Mouse (Mus musculus) gastrocnemius, adult 2 months (tissue): ENCODE results near the gene Zdhhc22. TPM values are rescaled to one million over a fixed set of nuclear protein-coding genes. Genes with fewer than 3 reads are reported as not detected.

ENCODE experiments used
- DNase-seq: peaks from one replicate; pipeline ENCODE4 v3.0.0; 2022
- H3K27ac ChIP-seq: fragments of 200-600 bp; 2 replicates; pipeline ENCODE4 v1.8.1; 2022; ENCODE audit warnings: mild to moderate bottlenecking
- H3K4me3 ChIP-seq: fragments of 200-600 bp; 2 replicates; pipeline ENCODE4 v1.8.1; 2022; ENCODE audit warnings: mild to moderate bottlenecking, moderate library complexity
- CTCF ChIP-seq: fragments of 200-600 bp; IDR thresholded peaks from 2 replicates; pipeline ENCODE4 v1.8.1; 2022; ENCODE audit warnings: antibody characterized with exemption, mild to moderate bottlenecking, moderate library complexity
- intact Hi-C: fragments of 180-260 bp; cut with DNase I; formaldehyde crosslinking; loops from one replicate; pipeline ENCODE4 v1.15.1; 2025
- total RNA-seq, 2 experiments: library from RNA; stranded (reverse); gene quantifications; 2 replicates each; pipeline ENCODE4 v1.2.3; 2021

Zdhhc22 gene
- total RNA-seq, 2 experiments from 2014 or later: not detected

DNA sequence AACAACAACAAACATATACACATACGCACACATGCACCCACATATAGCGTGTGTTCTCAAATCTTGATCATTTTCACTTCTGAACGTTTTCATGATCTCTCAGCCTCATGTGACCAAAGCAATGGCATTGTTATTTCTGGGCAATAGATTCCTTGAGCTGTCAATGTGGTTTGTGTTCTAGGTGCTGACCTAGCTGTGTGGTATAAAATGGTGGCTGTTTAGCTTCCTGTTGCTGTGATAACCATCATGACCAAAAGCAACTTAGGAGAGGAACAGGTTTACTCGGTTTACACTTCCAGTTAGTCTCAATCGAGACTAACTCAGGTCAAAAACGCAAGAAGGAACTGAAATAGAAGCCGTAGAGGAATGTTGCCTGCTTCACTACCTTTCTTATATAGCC is 19.1 kb downstream of the Zdhhc22 start:
- DNase-seq: no peak
- Histone ChIP-seq H3K27ac (no peak overlapping the region), H3K4me3 (no peak overlapping the region)
- intact Hi-C loops: no loop called here
- TF ChIP-seq CTCF: no peak

DNA sequence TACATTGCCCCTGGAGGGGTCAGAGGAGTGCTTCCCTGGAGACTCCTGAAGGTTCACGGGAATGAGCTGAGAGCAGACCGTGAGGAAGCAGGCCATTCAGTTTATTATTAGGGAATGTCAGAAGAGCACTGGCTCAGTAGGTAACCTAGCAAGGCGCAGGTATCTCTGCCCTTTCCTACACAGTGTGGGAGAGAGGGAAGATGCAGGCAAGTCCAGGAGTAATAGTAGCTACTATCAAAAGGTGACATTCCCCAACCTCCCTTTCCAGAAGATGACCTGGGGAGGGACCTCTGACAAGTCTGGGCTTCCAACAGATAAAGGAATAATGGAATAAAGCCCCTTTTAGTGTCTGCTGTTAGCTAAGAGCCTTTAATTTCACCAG is 21.0 kb downstream of the Zdhhc22 start:
- intact Hi-C loops: no loop called here
- no peak for TF ChIP-seq CTCF
- Histone ChIP-seq H3K27ac (peak overlapping the region; percentile 52), H3K4me3 (no peak overlapping the region; the same call in 1 of the 2 replicates)
- DNase-seq: no peak

DNA sequence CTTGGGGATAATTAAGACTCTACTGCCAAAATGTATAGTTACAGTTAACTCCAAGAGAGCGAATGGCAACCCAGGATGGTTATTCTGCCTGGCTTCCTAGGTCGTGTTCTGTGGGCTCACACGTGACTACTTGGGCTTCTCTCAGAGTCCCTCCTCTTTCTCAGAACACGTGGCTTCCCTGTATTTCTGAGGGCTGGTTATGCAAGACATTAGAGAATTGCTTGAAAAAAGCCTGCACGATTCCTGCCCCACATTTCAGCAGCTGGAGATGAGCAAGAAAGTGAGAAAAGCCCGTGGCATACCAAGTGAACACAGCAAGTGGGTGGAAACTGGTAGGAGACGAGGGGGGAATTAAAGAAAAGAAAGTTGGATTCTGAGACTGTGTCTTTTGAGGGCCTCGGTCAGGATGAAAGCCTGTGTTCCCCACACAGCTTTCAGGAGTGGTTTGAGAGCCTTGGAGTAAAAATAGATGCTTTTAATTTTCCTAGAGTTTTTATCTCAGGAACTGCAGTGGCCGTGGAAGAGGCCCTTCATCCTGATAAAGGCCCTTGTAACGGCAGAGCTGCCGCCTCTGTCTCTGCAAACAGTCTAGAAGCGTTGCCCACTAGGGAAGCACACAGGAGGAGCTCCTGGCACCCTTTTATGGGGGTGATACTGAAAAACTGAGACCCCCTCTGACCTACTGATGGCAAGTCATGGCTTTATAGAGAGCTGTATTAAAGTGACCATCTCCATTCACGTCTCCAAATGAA is 21.6 kb downstream of the Zdhhc22 start:
- H3K4me3 ChIP-seq: peak overlapping the region; percentile 13; the same call in 1 of the 2 replicates
- peak overlapping the region; percentile 52 for H3K27ac ChIP-seq
- intact Hi-C loops: no loop called here
- peak; percentile 23 for DNase-seq
- TF ChIP-seq CTCF: no peak

DNA sequence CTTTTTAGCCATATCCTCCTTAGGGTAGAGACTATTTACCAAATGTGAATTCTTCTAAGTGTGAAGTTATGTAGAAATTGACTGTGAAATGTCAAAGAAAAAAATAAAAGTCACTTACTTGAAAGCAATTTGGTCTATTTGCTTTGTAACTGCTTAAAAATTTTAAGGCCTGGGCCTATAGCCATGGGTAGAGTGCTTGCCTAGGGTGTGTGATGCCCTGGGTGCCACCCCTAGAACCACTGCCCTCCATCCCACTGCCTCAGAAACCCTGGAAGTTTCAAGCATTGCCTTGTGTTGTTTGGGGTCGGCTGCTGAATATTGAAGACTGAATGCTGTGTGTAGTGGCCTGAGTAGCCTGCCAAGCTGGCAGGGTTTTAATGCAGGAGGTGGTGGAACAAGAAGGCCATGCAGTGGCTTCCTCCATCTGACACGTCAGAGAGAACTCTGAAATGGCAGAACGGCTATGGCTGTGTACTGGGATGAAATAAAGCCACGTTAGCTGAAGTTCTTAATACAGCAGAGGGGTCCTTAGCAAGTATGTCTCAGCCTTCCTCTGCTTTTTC is 24.9 kb downstream of the Zdhhc22 start:
- Histone ChIP-seq H3K27ac (0 out of 2 replicates have a peak overlapping the region, but pooled peaks have one; percentile 61), H3K4me3 (no peak overlapping the region)
- DNase-seq: no peak
- no peak for TF ChIP-seq CTCF
- intact Hi-C loops: no loop called here

DNA sequence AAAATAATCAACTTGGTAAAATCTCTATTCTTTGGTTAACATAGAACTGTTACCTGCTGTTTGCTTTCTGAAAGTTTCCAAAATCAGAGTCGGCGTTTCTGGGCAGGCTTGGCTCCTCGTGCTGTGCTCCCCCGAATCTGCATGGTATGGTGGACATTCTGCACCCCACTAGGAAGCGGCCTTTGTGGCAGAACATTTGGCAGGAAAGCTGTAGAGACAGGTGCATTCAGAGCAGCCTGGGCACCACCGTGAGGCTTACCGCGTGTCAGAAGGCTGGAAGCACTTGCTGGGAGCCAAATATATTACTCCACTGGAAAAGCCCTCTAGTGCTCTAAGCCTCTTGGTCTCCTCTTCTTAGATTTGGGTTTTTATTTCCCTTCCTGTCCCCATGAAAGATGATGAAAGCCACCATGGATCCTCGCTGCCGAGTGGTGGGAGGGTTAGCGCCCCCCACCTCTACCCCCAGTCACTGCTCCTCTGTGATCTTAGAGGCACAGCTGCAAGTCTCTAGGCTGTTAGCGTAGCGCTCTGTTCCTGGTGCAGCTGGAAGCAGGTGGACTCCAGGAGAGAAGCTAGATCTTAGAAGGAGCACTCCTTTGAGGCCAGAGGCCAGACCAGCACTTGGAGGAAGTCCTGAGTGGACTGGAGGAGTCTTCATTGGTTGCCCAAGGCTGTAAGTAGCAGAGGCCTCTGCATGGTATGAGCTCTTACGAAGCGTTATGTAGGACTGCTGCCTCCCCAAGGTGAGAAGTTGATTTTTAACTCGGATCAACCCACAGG is 25.8 kb downstream of the Zdhhc22 start:
- no peak for TF ChIP-seq CTCF
- peak; percentile 45 for DNase-seq
- H3K27ac ChIP-seq: peak overlapping the region; percentile 61; the same call in 1 of the 2 replicates
- H3K4me3 ChIP-seq: no peak overlapping the region
- intact Hi-C loops: no loop called here

DNA sequence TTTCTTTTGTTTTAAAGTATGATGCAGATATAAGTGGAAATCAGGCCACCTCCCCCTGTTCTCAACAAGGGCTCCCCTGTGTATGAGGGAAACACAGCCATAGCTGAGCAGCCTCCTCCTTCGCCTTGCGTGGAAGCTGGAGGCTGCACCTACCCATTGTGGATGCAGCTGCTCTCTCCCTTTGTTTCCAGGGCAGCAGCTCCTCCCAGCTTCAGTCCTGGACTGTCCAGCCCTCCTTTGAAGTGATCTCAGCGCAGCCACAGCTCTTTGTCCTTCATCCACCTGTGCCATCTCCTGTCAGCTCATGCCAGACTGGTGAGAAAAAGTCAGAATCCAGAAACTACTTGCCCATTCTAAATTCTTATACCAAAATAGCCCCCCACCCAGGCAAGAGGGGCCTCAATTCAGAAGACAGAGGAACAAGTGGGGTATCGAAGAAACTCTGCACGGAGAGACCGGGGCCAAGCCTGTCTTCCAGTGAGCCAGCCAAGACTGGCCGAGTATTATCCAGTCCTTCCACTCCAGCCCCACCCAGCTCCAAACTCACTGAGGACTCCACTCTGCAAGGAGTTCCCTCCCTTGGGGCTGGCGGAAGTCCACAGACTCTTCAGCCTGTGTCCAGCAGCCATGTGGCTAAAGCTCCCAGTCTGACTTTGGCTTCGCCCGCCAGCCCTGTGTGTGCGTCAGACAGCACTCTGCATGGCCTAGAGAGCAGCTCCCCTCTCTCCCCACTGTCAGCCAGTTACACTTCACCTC is 28.5 kb downstream of the Zdhhc22 start:
- DNase-seq: peak; percentile 75

DNA sequence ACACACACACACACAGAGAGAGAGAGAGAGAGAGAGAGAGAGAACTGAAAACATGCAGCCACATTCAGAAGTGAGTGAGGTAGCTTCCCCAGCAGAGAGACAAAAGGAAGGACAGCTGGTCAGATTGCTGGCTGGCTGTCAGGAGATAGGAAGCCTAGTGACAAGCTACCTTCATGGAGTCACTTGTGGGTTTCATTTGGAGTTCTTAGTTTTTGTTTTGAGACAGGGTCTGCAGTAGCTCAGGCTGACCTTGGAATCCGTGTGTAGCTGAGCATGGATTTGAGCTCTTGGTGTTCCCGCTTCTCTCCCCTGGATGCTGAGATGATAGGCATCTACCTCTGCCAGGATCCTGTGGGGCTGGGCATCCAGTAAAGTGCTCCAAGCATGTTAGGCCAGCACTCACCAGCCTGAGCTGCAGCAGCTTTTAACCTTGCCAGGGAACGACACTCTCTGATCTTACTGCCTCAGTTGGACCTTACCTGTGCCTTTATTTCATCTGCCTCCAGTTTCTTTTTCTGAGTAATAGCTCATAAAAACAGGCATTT is 29.4 kb downstream of the Zdhhc22 start:
- intact Hi-C loops: no loop called here
- Histone ChIP-seq H3K27ac (no peak overlapping the region), H3K4me3 (no peak overlapping the region)
- DNase-seq: no peak
- TF ChIP-seq CTCF: no peak

More for the DNA sequence above, 28.5 kb downstream of the Zdhhc22 start:
- intact Hi-C loops: no loop called here
- Histone ChIP-seq H3K4me3 (no peak overlapping the region), H3K27ac (peak overlapping the region; percentile 28; the same call in 1 of the 2 replicates)
- no peak for TF ChIP-seq CTCF

DNA sequence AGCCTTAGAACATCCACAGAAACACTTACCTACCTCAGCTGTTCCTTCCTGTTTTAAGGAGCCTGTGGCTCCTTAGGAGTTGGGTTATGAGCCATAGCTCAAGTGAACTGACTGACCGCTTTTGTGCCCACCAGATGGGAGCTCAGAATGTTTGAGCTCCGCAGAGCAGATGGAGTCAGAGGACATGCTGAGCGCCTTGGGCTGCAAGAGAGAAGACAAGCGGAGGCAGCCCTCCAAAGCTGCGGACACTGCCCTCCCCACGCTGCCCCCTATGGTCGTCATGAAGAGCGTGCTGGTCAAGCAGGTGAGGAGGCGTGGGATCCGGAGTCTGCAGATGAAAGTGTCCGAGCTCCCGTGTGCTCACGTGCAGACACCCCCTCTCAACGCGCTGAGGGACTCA is 30.1 kb downstream of the Zdhhc22 start:
- DNase-seq: no peak
- Histone ChIP-seq H3K4me3 (no peak overlapping the region), H3K27ac (no peak overlapping the region)
- intact Hi-C loops: no loop called here
- TF ChIP-seq CTCF: no peak

DNA sequence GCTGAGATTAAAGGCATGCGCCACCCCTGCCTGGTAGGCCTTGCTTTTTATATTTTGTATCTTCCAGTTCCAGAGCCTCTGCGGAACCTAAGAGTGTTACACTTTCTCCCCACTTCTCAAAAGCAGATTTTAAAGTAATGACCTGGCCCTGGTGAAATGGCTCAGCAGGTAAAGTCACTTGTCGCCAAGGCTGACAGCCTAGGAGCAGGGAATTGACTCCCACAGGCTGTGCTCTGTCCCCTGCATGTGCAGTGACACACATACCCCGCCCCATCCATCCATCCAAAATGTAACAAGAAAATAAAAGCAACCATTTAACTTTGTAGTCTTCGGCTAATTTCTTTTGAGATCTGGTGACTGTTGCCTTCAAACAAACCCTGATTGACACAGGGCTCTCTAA is 30.6 kb downstream of the Zdhhc22 start:
- TF ChIP-seq CTCF: no peak
- Histone ChIP-seq H3K4me3 (no peak overlapping the region), H3K27ac (no peak overlapping the region)
- intact Hi-C loops: no loop called here
- no peak for DNase-seq

DNA sequence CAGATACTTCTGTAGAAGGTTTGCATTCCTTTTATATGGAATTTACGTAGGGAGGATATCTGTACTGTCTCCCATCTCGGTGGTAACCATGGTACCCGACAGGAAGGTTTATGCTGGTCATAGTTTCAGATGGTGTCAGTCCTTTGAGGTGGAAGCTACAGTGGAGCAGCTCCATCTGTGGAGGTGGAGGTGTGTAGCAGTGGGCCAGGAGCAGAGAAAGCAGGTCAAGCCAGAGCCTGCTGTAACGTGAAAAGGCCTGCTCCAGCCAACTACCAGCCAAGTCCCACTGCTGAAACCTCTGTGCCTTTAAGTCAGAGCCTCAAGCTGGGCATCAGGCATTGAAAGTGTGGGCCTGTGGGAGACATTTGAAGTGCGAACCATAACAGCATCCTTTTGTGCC is 31.7 kb downstream of the Zdhhc22 start:
- intact Hi-C loops: no loop called here
- DNase-seq: no peak

DNA sequence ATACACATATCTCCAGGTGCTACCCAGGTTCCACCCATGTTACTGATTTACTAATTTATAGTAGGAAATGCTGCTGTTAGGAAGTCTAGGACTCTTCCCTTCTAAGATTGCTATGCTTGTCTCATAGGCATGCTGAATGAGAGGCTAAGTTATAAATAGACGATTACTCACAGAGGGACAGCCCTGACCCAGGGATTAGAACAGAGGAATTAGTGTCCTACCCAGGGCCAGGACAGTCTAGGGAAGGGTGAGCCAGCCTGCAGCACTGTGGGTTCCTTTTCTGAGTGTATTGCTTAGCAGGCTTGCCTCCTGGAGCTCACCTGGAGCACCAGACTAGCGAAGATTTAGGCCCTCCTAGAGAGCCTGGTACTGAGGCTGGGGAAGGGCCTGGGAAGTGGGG is 34.3 kb downstream of the Zdhhc22 start:
- peak; percentile 63 for DNase-seq
- no peak for TF ChIP-seq CTCF
- intact Hi-C loops: no loop called here
- no peak overlapping the region for H3K4me3 ChIP-seq
- peak overlapping the region; percentile 80 for H3K27ac ChIP-seq

More for the DNA sequence above, 31.7 kb downstream of the Zdhhc22 start:
- no peak for TF ChIP-seq CTCF
- Histone ChIP-seq H3K4me3 (no peak overlapping the region), H3K27ac (no peak overlapping the region)

DNA sequence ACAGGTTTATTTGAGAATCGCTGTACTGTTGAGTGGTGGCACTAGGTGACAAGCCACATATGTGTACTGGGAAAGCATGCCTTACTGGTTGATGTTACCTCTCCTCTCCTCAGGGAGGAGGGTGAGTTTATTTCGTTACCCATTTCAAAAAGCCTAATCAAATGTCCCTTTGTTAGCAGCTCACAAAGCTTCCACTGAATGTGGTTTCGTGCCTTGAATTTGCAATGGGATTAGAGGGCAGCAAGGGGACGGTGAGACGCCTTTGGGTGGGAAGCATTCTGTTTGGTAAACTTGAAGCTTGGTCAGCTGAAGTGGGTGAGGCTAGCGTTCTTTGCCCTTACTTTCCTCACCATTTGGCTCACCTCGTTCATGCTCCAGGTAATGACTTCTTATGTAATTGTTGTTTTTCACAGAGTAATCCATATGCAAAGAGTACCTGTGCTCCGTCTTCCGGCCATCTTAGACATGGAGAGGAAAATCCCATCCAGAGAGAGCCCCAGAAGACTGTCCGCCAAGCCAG is 37.8 kb downstream of the Zdhhc22 start:
- H3K4me3 ChIP-seq: no peak overlapping the region
- intact Hi-C loops: no loop called here
- TF ChIP-seq CTCF: no peak
- peak overlapping the region; percentile 53 for H3K27ac ChIP-seq
- DNase-seq: no peak
